Comparison of ENCODE assay signal across 21 mouse cellular contexts in the genomic region with DNA sequence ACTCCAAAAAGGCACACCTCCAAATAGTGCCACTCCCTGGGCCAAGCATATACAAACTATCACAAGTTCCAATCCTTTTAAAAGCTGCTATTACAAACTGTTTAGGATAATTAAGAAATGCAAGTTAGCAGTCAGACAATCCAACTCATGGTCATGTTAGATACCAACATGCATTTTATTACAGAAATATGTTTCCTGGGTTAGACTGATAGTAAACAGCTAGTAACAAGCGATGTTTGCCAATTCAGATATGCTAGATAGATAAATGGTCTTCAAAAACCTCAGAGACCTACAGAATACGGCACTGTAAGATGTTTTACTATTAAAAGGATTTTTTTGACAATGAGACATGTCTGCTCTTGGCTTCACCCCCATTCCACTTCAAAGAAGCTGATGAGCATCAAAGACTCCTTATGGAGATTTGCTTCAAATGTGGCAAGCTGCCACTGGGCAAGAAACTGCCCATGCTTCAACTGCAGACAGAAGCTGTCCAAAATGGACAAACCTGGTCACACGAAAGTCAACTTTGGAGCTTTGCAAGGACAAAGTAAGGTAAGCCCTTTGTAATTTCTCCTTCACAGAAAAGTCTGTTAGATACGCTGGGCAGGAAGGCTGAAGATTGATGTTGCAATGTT. TPM values are rescaled to one million over a fixed set of nuclear protein-coding genes. Genes with fewer than 3 reads are reported as not detected.
A peak's percentile ranks its signal among the peaks of the same experiment; 100 is the strongest.
DNase-seq lines count a peak whose midpoint lies in the region; ATAC-seq and TF ChIP-seq lines count a peak whose summit lies in the region.
"Had no signal": no experiment of that assay in that cellular context is flagged by ENCODE, and none has a peak within 500 bp of the region (broad histone marks: within the 10 kb centered on the region; RNA-seq: fewer than 3 reads in every experiment).

No protein-coding gene starts in this region.

- H3K9me3 ChIP-seq in MEL (replicated peaks; ENCODE audit: insufficient read depth, low read length), result no peaks in the 10 kb centered on the region
- H3K9me3 ChIP-seq in forebrain, embryonic 11.5 days (ENCODE audit: control insufficient read depth, low read length), result no peaks in the 10 kb centered on the region
- H3K9me3 ChIP-seq: embryonic facial prominence, embryonic 10.5 days; embryonic facial prominence, embryonic 12.5 days; forebrain, embryonic 12.5 days had no signal

- no peak for TF ChIP-seq RAD21 in MEL (IDR thresholded peaks at IDR 0.05; ENCODE audit: low read depth, low read length)

- no peaks in the 10 kb centered on the region for H3K36me3 ChIP-seq in heart, adult 2 months (ENCODE audit: control insufficient read depth, insufficient read depth, low read length)
- H3K36me3 ChIP-seq in MEL (ENCODE audit: control insufficient read depth in 1 of 2, insufficient read depth in 2 of 2, low read length in 2 of 2), result peaks cover 0 to 2% of the 10 kb centered on the region in 2 experiments; a peak in 1 of 4 replicates
- no peaks in the 10 kb centered on the region for H3K36me3 ChIP-seq in forebrain, embryonic 11.5 days (ENCODE audit: control insufficient read depth, insufficient read depth, low read length)
- H3K36me3 ChIP-seq: embryonic facial prominence, embryonic 10.5 days; embryonic facial prominence, embryonic 12.5 days; forebrain, embryonic 12.5 days had no signal

- H3K27ac ChIP-seq in heart, adult 2 months, result no peak overlapping the region
- no peak overlapping the region for H3K27ac ChIP-seq in MEL (ENCODE audit: control insufficient read depth, low read depth, low read length)
- no peak overlapping the region for H3K27ac ChIP-seq in forebrain, embryonic 11.5 days (ENCODE audit: low read depth, low read length)
- H3K27ac ChIP-seq: embryonic facial prominence, embryonic 10.5 days; embryonic facial prominence, embryonic 12.5 days; forebrain, embryonic 12.5 days had no signal

- 69% methylated on average over 4 of the region's 4 CpGs for WGBS in heart, adult 2 months
- 83% methylated on average over 4 of the region's 4 CpGs for WGBS in forebrain, embryonic 11.5 days

- H3K9ac ChIP-seq in heart, adult 2 months (ENCODE audit: low read depth, low read length), result no peak overlapping the region
- H3K9ac ChIP-seq in MEL (ENCODE audit: control insufficient read depth, low read depth, low read length, poor library complexity, severe bottlenecking), result no peak overlapping the region
- no peak overlapping the region for H3K9ac ChIP-seq in forebrain, embryonic 11.5 days (ENCODE audit: low read length)
- H3K9ac ChIP-seq: embryonic facial prominence, embryonic 12.5 days; forebrain, embryonic 12.5 days had no signal

- H3K4me1 ChIP-seq in heart, adult 2 months (ENCODE audit: control insufficient read depth, insufficient read depth, low read length), result no peaks in the 10 kb centered on the region
- peaks cover 0 to 2% of the 10 kb centered on the region in 2 experiments; a peak in 2 of 4 replicates for H3K4me1 ChIP-seq in MEL (ENCODE audit: control insufficient read depth in 1 of 2, insufficient read depth in 2 of 2, low read length in 2 of 2)
- H3K4me1 ChIP-seq in forebrain, embryonic 11.5 days (replicated peaks; ENCODE audit: control insufficient read depth, insufficient read depth, low read length), result no peaks in the 10 kb centered on the region
- H3K4me1 ChIP-seq: embryonic facial prominence, embryonic 10.5 days; embryonic facial prominence, embryonic 12.5 days; forebrain, embryonic 12.5 days had no signal

- H3K27me3 ChIP-seq in heart, adult 2 months (ENCODE audit: control insufficient read depth, insufficient read depth, low read length), result no peaks in the 10 kb centered on the region
- H3K27me3 ChIP-seq in MEL (ENCODE audit: control insufficient read depth in 1 of 2, insufficient read depth in 2 of 2, low read length in 2 of 2), result no peaks in the 10 kb centered on the region
- H3K27me3 ChIP-seq in forebrain, embryonic 11.5 days (ENCODE audit: control insufficient read depth, insufficient read depth, low read length), result no peaks in the 10 kb centered on the region
- H3K27me3 ChIP-seq: embryonic facial prominence, embryonic 12.5 days; forebrain, embryonic 12.5 days had no signal

- no peak for TF ChIP-seq CTCF in heart, adult 2 months (IDR thresholded peaks at IDR 0.05)
- TF ChIP-seq CTCF in MEL (IDR thresholded peaks at IDR 0.05 in 2 of 3, conservative IDR thresholded peaks at IDR 0.05 in 1 of 3; ENCODE audit: control insufficient read depth in 1 of 3, insufficient read depth in 1 of 3, low read depth in 2 of 3, low read length in 3 of 3, poor library complexity in 1 of 3, severe bottlenecking in 1 of 3), result no peak

- no peak overlapping the region for H3K4me2 ChIP-seq in forebrain, embryonic 11.5 days (ENCODE audit: low read depth, low read length, severe bottlenecking)
- H3K4me2 ChIP-seq: embryonic facial prominence, embryonic 12.5 days; forebrain, embryonic 12.5 days had no signal

- no peak overlapping the region for H3K4me3 ChIP-seq in heart, adult 2 months
- H3K4me3 ChIP-seq in MEL (ENCODE audit: control insufficient read depth in 1 of 2, insufficient read depth in 1 of 2, low read depth in 2 of 2, low read length in 2 of 2), result no peak overlapping the region
- no peak overlapping the region for H3K4me3 ChIP-seq in forebrain, embryonic 11.5 days (ENCODE audit: low read depth, low read length)
- H3K4me3 ChIP-seq: embryonic facial prominence, embryonic 10.5 days; embryonic facial prominence, embryonic 12.5 days; forebrain, embryonic 12.5 days had no signal

- 0 out of 2 replicates have a peak, but pooled peaks have one; percentile 27 for ATAC-seq in granulocyte monocyte progenitor cell, adult 5-6 weeks (replicated peaks; ENCODE audit: poor library complexity, severe bottlenecking)
- ATAC-seq in forebrain, embryonic 11.5 days (replicated peaks; ENCODE audit: low FRiP score), result no peak
- ATAC-seq: activated CD4-positive, CD25-positive, alpha-beta regulatory T cell, adult 4 months; forebrain, embryonic 14.5 days; forebrain, embryonic 16.5 days; Patski had no signal

- no peak for TF ChIP-seq POLR2A in heart, adult 2 months (IDR thresholded peaks at IDR 0.05; ENCODE audit: insufficient read depth, low read depth, low read length)
- no peak for TF ChIP-seq POLR2A in MEL (IDR thresholded peaks at IDR 0.05; ENCODE audit: control insufficient read depth in 1 of 2, insufficient read depth in 1 of 2, low read depth in 1 of 2, low read length in 2 of 2, poor library complexity in 1 of 2)

- TF ChIP-seq EP300 in heart, adult 2 months (IDR thresholded peaks at IDR 0.05; ENCODE audit: insufficient read depth, low read depth, low read length), result no peak
- TF ChIP-seq EP300 in MEL (IDR thresholded peaks at IDR 0.05; ENCODE audit: low read depth in 1 of 2, low read length in 2 of 2), result peak; percentile 72; a peak in 3 of 4 replicates

- DNase-seq in cerebellum, postnatal 10 days, result peak; percentile 65 to 72
- DNase-seq in cerebellum, adult 9-10 months, result no peak
- DNase-seq in heart, adult 11 months, result peak; percentile 40
- no peak for DNase-seq in heart, adult 2 months
- peak; percentile 7 for DNase-seq in MEL (ENCODE audit: low read depth, low spot score)
- no peak for DNase-seq in forebrain, embryonic 11.5 days (ENCODE audit: low spot score)
- DNase-seq: adrenal gland, adult 2 months; adrenal gland, postnatal 10 days; adrenal gland, postnatal 36 days; cerebellum, adult 18-20 months; cerebellum, adult 8-10 months had no signal

- intact Hi-C loops in heart, adult 2 months (cut with DNase I), result no loop called here

- no peaks in the 10 kb centered on the region for H3K79me2 ChIP-seq in heart, adult 2 months (replicated peaks; ENCODE audit: control insufficient read depth, insufficient read depth, low read length)
- H3K79me2 ChIP-seq in MEL (ENCODE audit: control insufficient read depth, insufficient read depth, low read length, poor library complexity), result no peaks in the 10 kb centered on the region

TF ChIP-seq in MEL, 35 proteins besides CTCF, POLR2A, EP300 and RAD21 (continues in another document):
- TF ChIP-seq JUND (IDR thresholded peaks at IDR 0.05; ENCODE audit: low read depth, low read length), result no peak
- TF ChIP-seq UBTF (IDR thresholded peaks at IDR 0.05; ENCODE audit: borderline replicate concordance, insufficient read depth, low read depth, low read length), result no peak
- no peak for TF ChIP-seq ZMIZ1 (IDR thresholded peaks at IDR 0.05; ENCODE audit: low read depth, low read length)
- TF ChIP-seq TCF12 (IDR thresholded peaks at IDR 0.05; ENCODE audit: low read depth, low read length), result peak; percentile 78; the same call in 1 of the 2 replicates
- TF ChIP-seq MAX (IDR thresholded peaks at IDR 0.05; ENCODE audit: low read length), result no peak
- no peak; the same call in 1 of the 2 replicates for TF ChIP-seq MYB (IDR thresholded peaks at IDR 0.05; ENCODE audit: low read depth, low read length)
- no peak for TF ChIP-seq USF2 (IDR thresholded peaks at IDR 0.05; ENCODE audit: borderline replicate concordance in 1 of 2, insufficient read depth in 1 of 2, low read depth in 1 of 2, low read length in 2 of 2)
- TF ChIP-seq SMC3 (IDR thresholded peaks at IDR 0.05; ENCODE audit: low read depth, low read length), result no peak
- TF ChIP-seq RCOR1 (IDR thresholded peaks at IDR 0.05; ENCODE audit: low read depth, low read length), result no peak
- peak; percentile 39; the same call in 1 of the 2 replicates for TF ChIP-seq ETS1 (IDR thresholded peaks at IDR 0.05; ENCODE audit: low read depth, low read length)
- TF ChIP-seq GABPA (IDR thresholded peaks at IDR 0.05; ENCODE audit: low read depth, low read length), result no peak
- no peak for TF ChIP-seq TBP (IDR thresholded peaks at IDR 0.05; ENCODE audit: low read depth, low read length)
- no peak for TF ChIP-seq TAL1 (IDR thresholded peaks at IDR 0.05; ENCODE audit: low read length)
- peak; percentile 45 for TF ChIP-seq GATA1 (IDR thresholded peaks at IDR 0.05; ENCODE audit: low read depth, low read length)
- TF ChIP-seq ZNF384 (IDR thresholded peaks at IDR 0.05; ENCODE audit: low read depth, low read length), result no peak
- no peak for TF ChIP-seq NELFE (IDR thresholded peaks at IDR 0.05; ENCODE audit: low read depth, low read length)
- no peak for TF ChIP-seq MEF2A (IDR thresholded peaks at IDR 0.05; ENCODE audit: extremely low read depth, insufficient replicate concordance, low read depth, low read length, poor library complexity, severe bottlenecking)
- no peak for TF ChIP-seq KAT2A (conservative IDR thresholded peaks at IDR 0.05; ENCODE audit: low read depth, low read length)
- TF ChIP-seq HCFC1 (IDR thresholded peaks at IDR 0.05; ENCODE audit: low read depth, low read length), result no peak

RNA-seq across cellular contexts. Expression of gene Stmnd1, which starts 52.9 kb away (rescaled TPM):
- under 1 TPM; 0.39 to 0.47 TPM for total RNA-seq in heart, adult 2 months (2021)
- 0.26 and 0.47 TPM in 2 replicates for polyA plus RNA-seq in heart, adult 2 months (2012; rRNA removed)
- not detected in 2 replicates for total RNA-seq in MEL (2012; rRNA removed)
- polyA plus RNA-seq in MEL (2012; ENCODE audit: insufficient read depth in 1 of 2, insufficient read length in 2 of 2, low read depth in 1 of 2, low replicate concordance in 2 of 2, missing spikeins in 1 of 2), result not detected
- not detected in 2 replicates for total RNA-seq in granulocyte monocyte progenitor cell, adult 5-6 weeks (2014; fragmentation: Nextera tagmentation)
- total RNA-seq in granulocyte monocyte progenitor cell, adult 5-6 weeks (2017), result not detected in 2 replicates
- polyA plus RNA-seq in forebrain, embryonic 11.5 days (2014; fragmentation: Nextera tagmentation; extraction: Ambion mirVana), result not detected in 2 replicates
- total RNA-seq: adrenal gland, adult 2 months; adrenal gland, postnatal 36 days; ES-E14 had no signal
- polyA plus RNA-seq: activated CD4-positive, CD25-positive, alpha-beta regulatory T cell, adult 4 months; adrenal gland, adult 2 months; forebrain, embryonic 12.5 days; forebrain, embryonic 14.5 days; forebrain, embryonic 16.5 days; frontal cortex, adult 2 months; Patski had no signal

Comparison
In these comparisons a context has a peak if more than half of its experiments do, and no peak if none do; other contexts are left out.
1. DNase-seq: peak in cerebellum, postnatal 10 days (2 of 2), heart, adult 11 months (single experiment) and MEL (single experiment); none in cerebellum, adult 9-10 months (single experiment), heart, adult 2 months (0 of 2) and forebrain, embryonic 11.5 days (single experiment).